Mouse (Mus musculus) A20 (cell line): ENCODE data around the gene Mboat2.
A peak's percentile ranks its signal among the peaks of the same experiment; 100 is the strongest.

Experiments used
- DNase-seq: peaks from one replicate; pipeline ENCODE4 v3.0.0-alpha.2; 2011; ENCODE audit warnings: low read depth, low spot score

The Mboat2 gene

GRCm38 (mm10) chr12:24860436-24860835 is 29.8 kb downstream of the Mboat2 start:
- no peak for DNase-seq

- no peak for DNase-seq
These were observed 33.1 kb downstream of the Mboat2 start for GRCm38 (mm10) chr12:24863762-24864161.

DNA sequence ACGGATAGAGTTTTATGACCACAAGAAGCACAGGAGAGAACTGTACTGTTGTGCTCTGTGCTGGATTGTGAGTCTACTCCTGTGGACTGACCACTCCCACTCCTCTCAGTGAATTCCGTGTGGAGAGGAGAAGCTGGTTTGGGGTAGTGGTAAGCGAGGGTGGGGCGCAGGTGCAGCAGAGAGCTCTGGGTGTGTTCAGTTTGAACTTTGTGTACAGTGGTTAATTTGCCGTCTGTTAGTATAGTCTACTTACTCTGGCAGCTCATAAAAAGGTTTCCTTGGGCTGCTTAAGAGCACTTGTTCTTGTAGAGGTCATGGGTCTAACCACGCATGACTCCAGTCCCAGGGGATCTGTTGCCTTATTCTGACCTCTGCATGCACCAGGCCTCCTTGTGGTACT is 36.0 kb downstream of the Mboat2 start:
- no peak for DNase-seq

DNA sequence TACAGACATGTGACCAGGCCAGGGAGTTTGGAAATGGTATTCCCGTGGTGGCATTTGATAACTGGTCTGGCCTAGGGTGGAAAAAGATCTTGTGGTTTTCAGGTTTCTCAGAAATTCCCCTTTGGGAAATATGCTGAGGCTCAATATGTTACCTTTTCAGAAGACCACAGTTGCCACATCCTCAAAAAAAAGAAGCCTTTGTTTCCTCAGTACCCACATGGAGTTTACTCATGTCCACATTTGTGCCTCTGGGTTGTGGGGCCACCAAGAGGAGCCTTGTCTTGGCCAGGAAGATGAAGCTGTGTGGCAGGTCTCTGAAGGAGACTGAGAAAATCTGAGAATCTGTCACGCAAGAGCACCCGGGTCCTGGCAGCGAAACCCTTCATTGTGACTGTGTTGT is 38.0 kb downstream of the Mboat2 start:
- no peak for DNase-seq

- DNase-seq = no peak
These were observed 38.6 kb downstream of the Mboat2 start for GRCm38 (mm10) chr12:24869231-24869630.

DNA sequence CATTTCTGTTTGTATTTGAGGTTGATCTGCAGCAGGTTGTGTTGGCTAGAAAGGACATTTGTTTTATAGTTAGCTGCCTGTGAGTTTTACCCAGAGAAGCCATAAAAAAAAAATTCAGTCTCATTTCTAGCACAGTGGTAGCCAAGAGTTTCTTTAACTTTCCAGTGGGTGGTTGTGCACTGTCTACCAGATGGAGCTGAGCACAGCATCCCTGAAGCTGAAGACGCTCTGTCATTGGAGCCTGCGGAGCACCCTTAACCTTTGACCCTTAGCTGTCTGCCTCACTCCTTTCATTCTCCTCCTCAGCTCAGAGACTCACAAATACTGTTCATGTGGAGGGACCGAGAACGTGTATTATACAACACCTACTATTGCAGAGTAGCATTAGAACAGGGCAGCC is 40.2 kb downstream of the Mboat2 start:
- no peak for DNase-seq

DNA sequence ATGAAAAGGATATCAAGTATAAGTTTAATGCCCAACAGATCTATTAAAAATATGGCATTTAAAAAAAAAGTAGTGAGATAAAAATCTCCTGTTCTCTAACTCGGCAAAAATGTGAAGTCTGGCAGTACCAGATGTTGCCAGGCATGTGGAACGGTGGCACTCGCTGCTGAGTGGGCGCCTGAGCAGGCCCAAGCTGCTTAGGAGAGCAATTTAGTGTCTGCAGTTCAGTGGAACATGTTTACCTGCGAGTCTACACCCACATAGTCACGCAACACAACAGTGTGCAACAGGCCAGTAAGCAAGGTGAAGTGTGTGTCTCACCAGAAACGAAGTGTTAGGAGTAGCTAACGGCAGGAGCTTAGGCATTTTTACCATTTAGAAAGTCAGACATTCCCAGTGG is 41.6 kb downstream of the Mboat2 start:
- no peak for DNase-seq

GRCm38 (mm10) chr12:24872689-24873088 is 42.0 kb downstream of the Mboat2 start:
- no peak for DNase-seq

GRCm38 (mm10) chr12:24875908-24876307 is 45.2 kb downstream of the Mboat2 start:
- DNase-seq = no peak

GRCm38 (mm10) chr12:24877231-24877630 is 46.6 kb downstream of the Mboat2 start:
- DNase-seq = no peak

- DNase-seq = no peak
These were observed 47.4 kb downstream of the Mboat2 start for GRCm38 (mm10) chr12:24878090-24878489.

- no peak for DNase-seq
These were observed 48.2 kb downstream of the Mboat2 start for GRCm38 (mm10) chr12:24878735-24879362.

GRCm38 (mm10) chr12:24879613-24880029 is 48.9 kb downstream of the Mboat2 start:
- DNase-seq = no peak

GRCm38 (mm10) chr12:24883279-24883678 is 52.6 kb downstream of the Mboat2 start:
- DNase-seq = no peak

- DNase-seq = no peak
These were observed 56.1 kb downstream of the Mboat2 start for GRCm38 (mm10) chr12:24886800-24887199.

GRCm38 (mm10) chr12:24889371-24890051 is 58.8 kb downstream of the Mboat2 start:
- peak; percentile 60 for DNase-seq

GRCm38 (mm10) chr12:24890158-24890557 is 59.5 kb downstream of the Mboat2 start:
- DNase-seq = no peak

DNA sequence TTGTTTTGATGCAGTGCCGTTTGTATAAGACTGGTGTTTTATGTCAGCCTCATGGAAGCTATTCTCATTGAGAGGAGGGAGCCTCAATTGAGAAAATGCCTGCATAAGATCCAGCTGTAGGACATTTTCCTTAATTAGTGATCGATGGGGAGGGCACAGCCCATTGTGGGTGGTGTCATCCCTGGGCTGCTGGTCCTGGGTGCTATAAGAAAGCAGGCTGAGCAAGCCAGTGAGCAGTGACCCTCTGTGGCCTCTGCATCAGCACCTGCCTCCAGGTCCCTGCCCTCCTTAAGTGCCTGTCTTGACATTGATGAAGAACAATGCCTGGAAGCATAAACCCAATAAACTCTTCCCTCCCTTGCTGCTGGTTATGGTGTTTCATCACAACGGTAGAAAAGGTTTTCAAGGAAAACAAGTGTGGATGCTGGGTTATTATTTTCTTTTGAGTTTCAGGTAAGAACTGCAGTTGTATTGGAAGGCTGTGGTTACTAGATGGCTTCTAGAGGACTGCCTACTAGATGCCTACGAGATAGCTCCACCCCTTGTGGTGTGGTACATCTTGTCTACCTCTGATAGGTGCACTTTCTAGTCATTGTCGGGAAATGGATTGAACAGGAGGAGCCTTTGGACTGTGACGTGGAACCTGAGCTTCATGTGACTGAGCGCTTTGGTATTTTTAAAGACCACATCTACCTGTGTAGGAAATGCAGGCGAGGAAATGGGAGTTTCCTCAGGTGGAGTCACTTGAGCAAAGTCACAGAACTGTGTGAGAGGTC is 60.2 kb downstream of the Mboat2 start:
- DNase-seq = no peak

DNA sequence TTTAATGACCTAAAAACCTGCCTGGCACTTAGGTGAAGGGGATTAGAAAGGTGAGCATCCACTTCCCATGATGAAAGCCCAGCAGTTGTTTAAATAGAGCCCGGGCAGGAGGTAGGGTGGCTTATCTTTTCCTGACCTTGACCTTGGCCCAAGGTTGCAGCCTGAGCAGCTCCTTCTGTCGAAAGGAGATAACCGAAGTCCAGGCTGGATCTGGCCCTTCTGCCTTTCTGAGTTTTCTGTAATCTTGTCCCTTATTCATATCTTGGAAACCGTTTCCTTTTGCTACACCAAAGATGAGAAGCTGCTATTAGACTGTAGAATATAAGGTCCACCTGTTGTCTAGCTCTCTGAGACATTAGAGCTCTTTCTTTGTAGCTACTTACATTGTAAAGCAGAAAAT is 61.9 kb downstream of the Mboat2 start:
- DNase-seq = no peak

- no peak for DNase-seq
These were observed 63.2 kb downstream of the Mboat2 start for GRCm38 (mm10) chr12:24893777-24894468.

DNA sequence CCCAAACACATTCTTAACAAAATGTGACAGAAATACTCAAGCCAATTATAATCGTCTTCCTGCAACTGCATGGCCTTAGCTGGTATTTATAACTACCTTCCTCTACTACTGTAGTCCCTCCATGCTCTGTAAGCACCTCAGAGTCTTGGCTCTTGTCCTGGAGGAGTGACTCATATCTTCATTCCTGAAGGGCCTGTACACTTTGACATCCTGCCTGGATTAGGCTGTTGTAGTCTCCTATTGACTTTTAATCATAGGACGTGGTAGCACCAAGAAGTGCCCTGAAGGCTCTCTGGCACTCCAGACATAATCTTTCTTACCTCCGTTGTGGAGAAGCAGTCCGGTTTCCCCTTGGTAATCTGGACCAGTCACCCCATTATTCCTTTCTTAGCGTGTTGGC is 64.7 kb downstream of the Mboat2 start:
- DNase-seq = no peak

- no peak for DNase-seq
These were observed 66.7 kb downstream of the Mboat2 start for GRCm38 (mm10) chr12:24897354-24897753.
